In genomic region chr14:22721845-22722244, GRCm38 (mm10) we compare ENCODE assay signal across 21 mouse cellular contexts.
DNase-seq lines count a peak whose midpoint lies in the region; ATAC-seq and TF ChIP-seq lines count a peak whose summit lies in the region.
"Had no signal": no experiment of that assay in that cellular context is flagged by ENCODE, and none has a peak within 500 bp of the region (broad histone marks: within the 10 kb centered on the region; RNA-seq: fewer than 3 reads in every experiment).

No protein-coding gene starts in this region.

- no peak overlapping the region for H3K27ac ChIP-seq in midbrain, embryonic 14.5 days (replicated peaks; ENCODE audit: low read depth, low read length)
- no peak overlapping the region for H3K27ac ChIP-seq in midbrain, embryonic 10.5 days (replicated peaks)
- H3K27ac ChIP-seq in embryonic facial prominence, embryonic 11.5 days (replicated peaks; ENCODE audit: low read depth, low read length) = no peak overlapping the region
- H3K27ac ChIP-seq in limb, embryonic 14.5 days (replicated peaks; ENCODE audit: low read depth, low read length) = 0 out of 2 replicates have a peak overlapping the region, but pooled peaks have one; percentile 39
- H3K27ac ChIP-seq: forebrain, embryonic 13.5 days; gastrocnemius, adult 2 months; heart, embryonic 10.5 days; kidney, embryonic 15.5 days; left cerebral cortex, adult 2 months; liver, embryonic 13.5 days had no signal

- H3K9ac ChIP-seq in midbrain, embryonic 14.5 days (replicated peaks; ENCODE audit: low read length) = no peak overlapping the region
- no peak overlapping the region for H3K9ac ChIP-seq in embryonic facial prominence, embryonic 11.5 days (replicated peaks; ENCODE audit: low read length)
- H3K9ac ChIP-seq in limb, embryonic 14.5 days (ENCODE audit: low read depth, low read length, severe bottlenecking) = no peak overlapping the region
- H3K9ac ChIP-seq: forebrain, embryonic 13.5 days; kidney, embryonic 15.5 days; liver, embryonic 13.5 days had no signal

- peak; percentile 11 for DNase-seq in midbrain, embryonic 14.5 days
- no peak for DNase-seq in midbrain, embryonic 10.5 days (ENCODE audit: low spot score)
- DNase-seq in embryonic facial prominence, embryonic 11.5 days (ENCODE audit: low spot score) = peak; percentile 73
- DNase-seq in forelimb bud, embryonic 11.5 days (ENCODE audit: low read depth, low spot score) = peak; percentile 59
- DNase-seq in limb, embryonic 14.5 days (ENCODE audit: low spot score) = no peak
- DNase-seq in gastrocnemius, postnatal 25 days = no peak
- no peak for DNase-seq in adrenal gland, postnatal 25 days
- DNase-seq in layer of hippocampus, adult 9-11 months = no peak
- DNase-seq: cerebellum, adult 2 months; cerebellum, postnatal 36 days; gastrocnemius, adult 2 months; heart, postnatal 4 days; kidney, postnatal 36 days; liver, embryonic 13.5 days; lung, postnatal 4 days had no signal

- no peaks in the 10 kb centered on the region for H3K36me3 ChIP-seq in midbrain, embryonic 14.5 days (ENCODE audit: control insufficient read depth, insufficient read depth, low read length)
- H3K36me3 ChIP-seq in midbrain, embryonic 10.5 days = no peaks in the 10 kb centered on the region
- no peaks in the 10 kb centered on the region for H3K36me3 ChIP-seq in embryonic facial prominence, embryonic 11.5 days (replicated peaks; ENCODE audit: control insufficient read depth, insufficient read depth, low read depth, low read length)
- no peaks in the 10 kb centered on the region for H3K36me3 ChIP-seq in limb, embryonic 14.5 days (ENCODE audit: control insufficient read depth, insufficient read depth, low read length)
- H3K36me3 ChIP-seq: heart, embryonic 10.5 days; kidney, embryonic 15.5 days; liver, embryonic 13.5 days had no signal

- H3K4me3 ChIP-seq in midbrain, embryonic 14.5 days (replicated peaks; ENCODE audit: low read depth, low read length) = no peak overlapping the region
- no peak overlapping the region for H3K4me3 ChIP-seq in midbrain, embryonic 10.5 days
- H3K4me3 ChIP-seq in embryonic facial prominence, embryonic 11.5 days (ENCODE audit: low read depth, low read length) = no peak overlapping the region
- no peak overlapping the region for H3K4me3 ChIP-seq in limb, embryonic 14.5 days (replicated peaks; ENCODE audit: low read length)
- H3K4me3 ChIP-seq: forebrain, embryonic 13.5 days; gastrocnemius, adult 2 months; heart, embryonic 10.5 days; kidney, embryonic 15.5 days; left cerebral cortex, adult 2 months; liver, embryonic 13.5 days had no signal

- 29% methylated on average over 5 of the region's 5 CpGs for WGBS in midbrain, embryonic 14.5 days
- 43% methylated on average over 5 of the region's 5 CpGs for WGBS in midbrain, embryonic 10.5 days
- WGBS in embryonic facial prominence, embryonic 11.5 days = 9% methylated on average over 5 of the region's 5 CpGs
- 17% methylated on average over 5 of the region's 5 CpGs for WGBS in limb, embryonic 14.5 days

- no peak for TF ChIP-seq POLR2A in limb, embryonic 14.5 days (IDR thresholded peaks at IDR 0.05; ENCODE audit: borderline replicate concordance, extremely low read depth, insufficient read depth, insufficient read length)

- no peaks in the 10 kb centered on the region for H3K27me3 ChIP-seq in midbrain, embryonic 14.5 days (ENCODE audit: control insufficient read depth, insufficient read depth, low read length)
- no peaks in the 10 kb centered on the region; the same call in 1 of the 2 replicates for H3K27me3 ChIP-seq in midbrain, embryonic 10.5 days (ENCODE audit: low read depth, poor library complexity, severe bottlenecking)
- no peaks in the 10 kb centered on the region for H3K27me3 ChIP-seq in embryonic facial prominence, embryonic 11.5 days (ENCODE audit: control insufficient read depth, insufficient read depth, low read length)
- H3K27me3 ChIP-seq in limb, embryonic 14.5 days (ENCODE audit: control insufficient read depth, insufficient read depth, low read length) = no peaks in the 10 kb centered on the region
- H3K27me3 ChIP-seq: kidney, embryonic 15.5 days; liver, embryonic 13.5 days had no signal

- H3K4me2 ChIP-seq in midbrain, embryonic 14.5 days (ENCODE audit: low read length) = no peak overlapping the region
- H3K4me2 ChIP-seq in embryonic facial prominence, embryonic 11.5 days (ENCODE audit: low read depth, low read length) = no peak overlapping the region
- no peak overlapping the region for H3K4me2 ChIP-seq in limb, embryonic 14.5 days (replicated peaks; ENCODE audit: low read depth, low read length, severe bottlenecking)
- H3K4me2 ChIP-seq: forebrain, embryonic 13.5 days; kidney, embryonic 15.5 days; liver, embryonic 13.5 days had no signal

- no peak for ATAC-seq in midbrain, embryonic 14.5 days (ENCODE audit: low FRiP score, low TSS enrichment)
- no peak for ATAC-seq in embryonic facial prominence, embryonic 11.5 days (replicated peaks; ENCODE audit: insufficient number of reproducible peaks, low FRiP score, low TSS enrichment, low read depth)
- no peak for ATAC-seq in limb, embryonic 14.5 days (ENCODE audit: low FRiP score, low read depth)
- ATAC-seq: forebrain, embryonic 13.5 days; hindbrain, embryonic 16.5 days; intestine, embryonic 16.5 days had no signal

- H3K9me3 ChIP-seq in midbrain, embryonic 14.5 days (ENCODE audit: control insufficient read depth, low read length) = no peaks in the 10 kb centered on the region
- H3K9me3 ChIP-seq in midbrain, embryonic 10.5 days (replicated peaks) = no peaks in the 10 kb centered on the region
- no peaks in the 10 kb centered on the region for H3K9me3 ChIP-seq in embryonic facial prominence, embryonic 11.5 days (replicated peaks; ENCODE audit: control insufficient read depth, low read length)
- no peaks in the 10 kb centered on the region for H3K9me3 ChIP-seq in limb, embryonic 14.5 days (ENCODE audit: control insufficient read depth, low read length)
- H3K9me3 ChIP-seq: forebrain, embryonic 13.5 days; heart, embryonic 10.5 days; kidney, embryonic 15.5 days; liver, embryonic 13.5 days had no signal

- H3K4me1 ChIP-seq in midbrain, embryonic 14.5 days (ENCODE audit: control insufficient read depth, insufficient read depth, low read length) = peaks cover 3% of the 10 kb centered on the region; the same call in 1 of the 2 replicates
- H3K4me1 ChIP-seq in midbrain, embryonic 10.5 days = peaks cover 16% of the 10 kb centered on the region
- H3K4me1 ChIP-seq in embryonic facial prominence, embryonic 11.5 days (ENCODE audit: control insufficient read depth, insufficient read depth, low read length) = no peaks in the 10 kb centered on the region
- peaks cover 9% of the 10 kb centered on the region for H3K4me1 ChIP-seq in limb, embryonic 14.5 days (ENCODE audit: control insufficient read depth, insufficient read depth, low read length)
- H3K4me1 ChIP-seq: kidney, embryonic 15.5 days; liver, embryonic 13.5 days had no signal

Comparison
In these comparisons a context has a peak if more than half of its experiments do, and no peak if none do; other contexts are left out.
1. DNase-seq: peak in midbrain, embryonic 14.5 days (single experiment), embryonic facial prominence, embryonic 11.5 days (single experiment) and forelimb bud, embryonic 11.5 days (single experiment); none in midbrain, embryonic 10.5 days (single experiment), limb, embryonic 14.5 days (single experiment), gastrocnemius, postnatal 25 days (single experiment), adrenal gland, postnatal 25 days (single experiment) and layer of hippocampus, adult 9-11 months (single experiment).